Mouse (Mus musculus): Measurements from ENCODE around the gene Elf5. TPM values are rescaled to one million over a fixed set of nuclear protein-coding genes. Genes with fewer than 3 reads are reported as not detected.
A peak's percentile ranks its signal among the peaks of the same experiment; 100 is the strongest.

Gene Elf5
- total RNA-seq, 4 experiments from 2014 or later, result not detected

DNA sequence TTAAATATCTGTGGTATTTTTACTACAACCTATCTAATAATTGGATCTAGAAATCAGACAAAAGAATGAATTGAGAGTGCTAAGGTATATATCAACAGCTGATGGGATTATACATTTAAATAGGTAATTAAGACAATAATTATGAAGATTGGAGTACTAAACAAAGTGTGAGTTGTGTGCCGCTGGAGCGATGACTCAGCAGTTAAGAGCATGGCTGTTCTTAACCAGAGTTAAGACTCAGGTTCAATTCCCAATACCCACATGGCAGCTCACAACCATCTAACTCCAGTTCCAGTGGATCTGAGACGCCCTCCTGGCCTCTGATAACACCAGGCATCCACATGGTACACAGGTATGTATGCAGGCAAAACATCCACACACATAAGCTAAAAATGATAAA is 61.9 kb downstream of the Elf5 start:
- DNase-seq (ENCODE audit: low spot score), result no peak

DNA sequence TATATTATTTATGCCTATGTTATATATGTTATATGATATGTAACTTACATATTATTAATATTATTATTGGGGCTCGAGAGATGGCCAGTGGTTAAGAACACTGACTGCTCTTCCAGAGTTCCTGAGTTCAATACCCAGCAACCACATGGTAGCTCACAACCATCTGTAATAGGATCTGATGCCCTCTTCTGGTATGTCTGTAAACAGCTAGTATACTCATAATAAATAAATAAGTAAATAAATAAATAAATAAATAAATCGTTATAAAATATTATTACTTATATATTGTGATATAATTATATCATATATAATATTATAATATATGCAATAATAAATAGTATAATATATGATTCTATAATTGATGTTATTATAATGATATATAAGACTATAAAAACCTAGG is 64.7 kb downstream of the Elf5 start:
- DNase-seq (ENCODE audit: low spot score), result no peak

DNA sequence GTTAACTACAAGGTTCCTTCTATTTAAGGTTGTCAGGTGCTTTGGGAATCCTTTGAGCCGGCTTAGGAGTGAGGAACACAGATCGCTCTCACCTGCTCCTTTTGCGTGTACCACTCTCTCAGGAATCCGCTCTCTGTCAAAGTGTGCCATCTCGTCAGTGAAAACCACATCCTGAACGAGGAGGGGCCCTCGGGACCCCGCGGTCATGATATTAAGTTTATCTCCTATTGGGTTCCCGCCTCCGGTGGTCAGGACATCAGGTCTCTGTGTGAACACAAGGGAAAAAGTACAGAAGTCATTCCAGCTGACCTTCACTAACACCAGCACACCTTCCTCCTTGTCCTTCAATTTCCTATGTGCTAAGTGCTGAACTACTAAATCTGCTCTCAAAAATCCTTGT is 65.2 kb downstream of the Elf5 start:
- no peak for DNase-seq (ENCODE audit: low spot score)

DNA sequence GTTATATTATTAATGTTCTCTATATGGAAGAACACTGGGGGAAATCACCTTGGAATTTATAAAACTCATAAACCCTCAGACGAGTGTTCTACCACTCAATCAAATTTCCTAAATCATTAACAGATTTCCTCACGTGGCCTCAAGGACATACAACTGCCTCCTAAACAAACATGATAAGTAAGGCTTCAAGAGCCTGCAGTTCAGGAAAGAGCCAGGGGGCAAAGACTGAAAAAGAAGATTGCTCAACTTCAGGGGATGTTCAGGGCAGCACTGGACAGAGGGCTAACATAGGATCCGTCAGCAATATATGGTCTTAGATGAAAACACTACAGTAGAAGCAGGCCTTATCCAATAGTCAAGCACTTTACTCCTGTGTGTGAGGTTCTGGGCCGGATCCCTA is 66.0 kb downstream of the Elf5 start:
- DNase-seq (ENCODE audit: low spot score), result no peak

DNA sequence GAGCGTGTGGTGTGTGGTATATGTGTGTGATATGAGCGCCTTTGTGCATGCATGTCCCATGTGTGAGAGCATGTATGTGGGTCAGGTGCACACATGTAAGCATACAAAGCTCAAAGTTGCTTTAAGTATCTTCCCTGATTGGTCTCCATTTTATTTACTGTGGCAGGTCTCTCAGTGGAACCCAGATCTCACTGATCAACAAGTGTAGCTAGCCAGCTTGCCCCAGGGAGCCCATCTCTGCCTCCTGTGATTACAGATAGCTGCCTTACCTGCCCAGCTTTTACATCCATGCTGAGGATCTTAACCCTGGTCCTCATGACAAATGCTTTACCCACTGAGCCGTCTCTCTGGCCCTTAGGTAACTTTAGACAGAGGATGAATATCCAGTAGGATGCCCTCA is 66.8 kb downstream of the Elf5 start:
- DNase-seq (ENCODE audit: low spot score), result no peak

DNA sequence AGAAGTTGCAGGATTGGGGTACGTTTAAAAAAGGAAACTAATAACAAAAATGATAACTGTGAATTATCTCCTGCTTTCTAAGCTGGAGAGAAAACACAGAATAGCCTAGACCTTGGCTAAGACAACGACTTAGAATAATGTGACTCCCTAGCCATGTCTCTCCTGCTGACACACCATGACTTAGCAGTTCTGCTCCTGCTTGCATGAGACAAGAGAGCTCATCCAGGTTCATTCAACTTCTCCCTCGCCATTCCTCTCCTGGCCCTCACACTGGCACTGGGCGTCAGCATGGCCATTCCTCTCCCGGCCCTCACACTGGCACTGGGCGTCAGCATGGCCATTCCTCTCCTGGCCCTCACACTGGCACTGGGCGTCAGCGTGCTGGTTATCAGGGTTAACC is 68.8 kb downstream of the Elf5 start:
- peak; percentile 23 for DNase-seq (ENCODE audit: low spot score)

DNA sequence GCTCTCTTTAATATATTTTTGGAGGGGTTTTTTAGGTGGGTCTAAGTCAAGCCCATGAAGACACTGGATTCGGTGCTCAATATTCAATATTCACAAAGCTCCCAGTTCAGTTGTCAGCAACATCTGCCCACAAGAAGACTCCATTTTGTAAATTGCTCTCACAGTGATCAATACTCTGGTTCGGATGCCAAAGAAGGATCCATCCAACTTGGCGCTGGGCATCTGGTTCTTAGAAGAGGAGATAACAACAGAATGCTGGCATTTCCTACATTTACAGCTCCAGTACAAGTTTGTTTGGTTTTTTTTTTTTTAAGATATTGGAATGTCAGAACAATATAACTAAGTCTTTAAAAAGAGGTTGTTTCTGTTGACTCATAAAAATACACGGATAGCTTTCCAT is 69.4 kb downstream of the Elf5 start:
- DNase-seq (ENCODE audit: low spot score), result no peak

DNA sequence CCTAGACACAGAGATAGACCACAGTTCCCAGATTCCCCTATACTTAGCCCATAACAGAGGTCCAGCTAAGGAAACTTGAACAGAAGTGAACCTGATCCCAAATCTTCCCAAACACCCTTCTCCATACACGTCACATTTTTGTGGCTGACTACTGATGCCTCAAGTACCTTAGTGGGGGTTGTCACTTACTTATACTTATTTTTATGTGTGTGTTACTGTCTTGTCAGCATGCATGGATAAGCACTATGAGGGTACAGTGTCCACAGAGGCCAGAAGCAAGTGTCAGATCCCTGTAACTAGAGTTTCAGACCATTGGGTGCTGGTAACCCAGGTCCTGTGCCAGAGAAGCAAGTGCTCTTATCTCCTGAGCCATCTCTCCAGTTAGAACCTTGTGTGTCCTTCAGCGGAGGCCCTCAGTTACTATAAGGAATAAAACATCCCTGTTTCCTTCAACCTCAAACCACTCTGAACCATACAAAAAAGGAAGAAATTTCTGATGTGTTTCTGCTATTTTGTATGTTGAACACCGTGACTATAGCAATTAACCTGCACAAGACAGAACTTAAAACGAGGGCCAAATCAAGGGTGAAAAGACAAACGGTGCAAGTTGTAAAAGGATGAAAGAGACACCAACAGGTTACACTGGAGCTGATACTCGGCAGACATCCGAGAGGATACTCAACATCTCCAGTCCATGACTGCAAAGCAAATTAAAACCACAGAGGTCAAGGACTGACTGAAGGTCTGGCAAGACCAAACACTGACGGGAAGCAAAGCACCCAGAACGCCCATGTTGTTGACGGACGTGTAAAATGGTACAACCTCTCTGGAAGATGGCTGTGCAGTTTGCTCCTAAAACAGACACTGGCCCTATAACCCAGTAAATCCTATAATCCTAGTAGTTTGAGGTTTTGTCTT is 70.1 kb downstream of the Elf5 start:
- no peak for DNase-seq (ENCODE audit: low spot score)

DNA sequence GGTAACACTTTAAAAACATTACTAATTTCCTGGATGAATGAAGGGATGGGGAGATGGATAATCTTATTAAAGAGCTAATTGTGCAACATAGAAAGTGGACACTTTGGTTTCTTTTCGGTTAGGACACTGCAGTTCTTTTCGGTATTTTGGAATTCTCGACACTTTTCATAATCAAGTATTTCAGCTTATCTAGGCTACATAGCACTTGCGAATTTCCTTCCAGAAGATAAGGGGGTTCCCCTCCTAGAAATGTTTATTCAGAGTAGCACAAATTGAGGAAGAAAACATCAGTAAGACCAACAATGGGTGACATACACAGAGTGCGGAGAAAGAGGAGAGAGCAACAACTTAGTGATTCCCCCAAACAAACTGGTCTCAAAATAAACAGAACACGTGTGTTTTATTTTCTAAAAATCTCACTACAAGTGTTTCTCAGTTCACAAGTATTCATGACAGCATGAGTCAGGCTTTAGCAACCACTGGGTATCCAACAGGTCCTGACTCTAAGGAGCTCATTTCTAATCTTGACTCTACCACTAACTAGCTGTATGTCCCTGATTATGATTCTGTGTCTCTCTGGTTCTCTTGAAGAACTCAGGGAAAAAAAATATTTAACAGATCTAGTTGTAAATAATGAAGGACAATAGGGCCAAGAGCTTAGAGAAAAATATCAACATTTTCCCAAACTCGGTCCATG is 71.9 kb downstream of the Elf5 start:
- no peak for DNase-seq (ENCODE audit: low spot score)

DNA sequence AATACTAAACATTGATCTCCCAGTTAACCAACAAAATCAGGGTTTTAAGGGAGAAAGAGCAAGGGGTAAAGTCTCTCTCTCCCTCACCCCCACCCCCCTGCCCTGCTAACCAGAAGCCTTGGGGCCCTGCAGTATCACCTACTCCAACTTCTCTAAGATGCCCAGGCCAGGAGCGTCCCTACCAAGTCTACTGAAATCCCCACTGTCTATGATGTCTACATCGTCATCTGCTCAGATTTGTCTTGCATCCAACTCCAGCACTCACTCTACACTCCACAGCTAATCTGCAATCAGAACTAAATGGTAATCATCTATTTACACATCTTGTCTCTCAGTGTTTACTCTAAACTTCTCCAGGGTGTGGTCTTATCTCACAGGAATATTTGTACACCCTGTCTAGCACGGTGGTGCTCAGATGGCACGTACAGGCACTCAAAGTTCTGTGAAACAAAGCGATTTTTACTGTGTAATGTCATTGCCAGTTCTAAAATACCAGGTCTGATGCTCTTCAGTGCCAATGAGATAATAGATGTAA is 72.6 kb downstream of the Elf5 start:
- no peak for DNase-seq (ENCODE audit: low spot score)

DNA sequence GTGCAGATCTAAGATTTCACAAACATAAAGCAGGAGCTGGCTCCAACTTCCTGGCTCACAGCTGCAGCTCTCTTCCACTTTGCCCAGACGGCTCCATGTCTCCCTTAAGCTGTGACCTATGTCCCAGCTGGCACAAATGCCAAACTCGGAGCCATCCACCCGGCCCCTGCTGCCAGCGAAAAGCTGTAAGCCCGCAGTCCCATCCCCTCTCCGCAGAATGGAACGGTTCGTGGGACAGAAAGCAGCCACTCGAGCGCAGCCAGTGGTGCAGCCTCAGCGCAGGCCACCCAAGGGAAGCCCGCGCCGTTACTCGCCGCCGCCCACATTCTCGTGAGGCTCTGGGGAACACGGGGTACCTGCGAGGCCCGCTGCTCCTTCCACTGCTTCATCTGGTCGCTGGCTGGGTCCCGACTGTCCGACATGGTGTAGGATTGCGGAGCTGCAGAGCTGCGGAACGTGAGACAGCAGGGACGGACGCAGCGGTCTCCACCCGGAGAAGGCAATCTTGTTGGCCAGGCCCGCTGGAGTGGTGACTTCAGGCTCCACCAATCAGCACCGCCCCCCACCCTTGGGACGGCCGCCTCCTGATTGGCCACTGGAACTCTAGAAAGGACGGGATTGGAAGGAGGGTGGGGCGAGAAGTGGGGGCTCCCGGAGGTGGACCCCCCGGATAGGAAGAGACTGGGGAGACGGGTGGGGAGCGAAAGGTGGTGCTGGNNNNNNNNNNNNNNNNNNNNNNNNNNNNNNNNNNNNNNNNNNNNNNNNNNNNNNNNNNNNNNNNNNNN is 73.3 kb downstream of the Elf5 start, which contains the start of gene Cat:
Gene Cat (minus strand): TSS at position 544 of the 785 bp plus-strand sequence.
- DNase-seq (ENCODE audit: low spot score), result peak; percentile 98

DNA sequence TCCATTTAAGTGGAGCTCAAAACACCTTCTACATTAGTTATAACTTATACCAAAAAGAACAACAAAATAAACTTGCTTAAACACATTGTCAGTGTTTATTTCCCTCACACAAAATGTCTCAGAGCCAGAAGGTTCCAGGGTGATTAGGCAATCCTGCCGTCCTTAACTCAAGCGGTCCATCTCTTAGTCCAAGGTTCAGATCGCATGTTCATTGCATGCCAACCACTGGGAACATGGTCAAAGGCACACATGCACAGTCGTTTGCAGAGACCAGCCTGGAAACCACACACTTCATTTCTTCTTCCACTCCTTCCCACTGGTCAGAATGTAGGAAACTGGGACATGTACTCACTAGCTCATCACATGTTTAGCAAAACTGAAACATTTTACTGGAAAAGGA is 81.0 kb downstream of the Elf5 start:
- DNase-seq (ENCODE audit: low spot score), result no peak

DNA sequence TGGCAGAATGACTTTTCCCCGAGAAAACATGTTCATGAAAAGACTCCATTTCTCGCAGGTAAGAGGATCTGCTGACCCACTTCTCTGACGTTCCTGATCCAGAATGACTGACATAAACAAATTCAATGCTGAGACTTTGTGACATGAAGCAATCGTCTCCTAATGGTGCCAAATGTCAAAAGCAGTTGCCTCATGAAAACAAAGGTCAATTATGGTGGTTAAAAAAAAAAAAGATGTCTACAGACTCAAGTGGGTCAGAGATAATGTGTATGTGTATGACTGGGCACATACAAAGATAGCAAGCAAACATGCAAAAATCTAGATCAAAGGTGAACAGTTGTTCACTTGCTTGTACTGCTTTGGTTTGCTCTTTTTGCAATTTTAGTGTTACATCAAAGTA is 82.3 kb downstream of the Elf5 start:
- no peak for DNase-seq (ENCODE audit: low spot score)

DNA sequence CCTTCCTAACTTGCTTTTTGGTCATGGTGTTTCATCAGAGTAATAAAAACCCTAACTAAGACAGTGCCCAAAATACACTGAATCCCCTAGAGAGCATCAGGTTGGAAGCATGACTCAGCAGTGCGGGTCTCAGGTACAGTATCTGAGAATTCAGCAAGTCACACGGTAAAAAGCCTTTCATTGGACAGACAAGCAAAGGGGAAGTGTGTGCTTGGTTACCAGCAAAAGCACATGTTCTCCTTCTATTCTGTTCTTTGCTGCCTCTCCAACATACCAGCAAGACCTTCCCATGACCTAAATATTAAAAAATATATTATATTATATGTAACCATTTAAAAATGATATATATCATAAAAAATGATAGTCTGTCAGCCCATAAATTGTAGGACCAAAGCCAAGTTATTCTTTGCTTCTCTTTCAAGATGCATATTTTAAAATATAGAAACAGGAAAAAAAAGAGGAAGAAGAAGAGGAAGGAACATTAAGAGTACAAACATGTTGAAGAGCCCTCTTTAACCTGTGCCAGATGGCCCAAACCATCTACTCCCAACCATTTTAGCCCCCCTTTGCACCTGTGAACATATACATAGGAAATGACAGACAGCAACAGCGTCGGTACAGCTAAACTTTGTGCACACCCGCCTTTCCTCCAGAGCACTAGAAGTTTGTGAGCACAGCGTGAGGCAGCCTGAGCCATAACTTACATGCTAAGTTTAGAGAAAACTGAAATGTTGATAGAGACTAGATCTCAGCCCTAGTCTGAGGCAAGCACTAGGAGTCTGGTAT is 84.3 kb downstream of the Elf5 start:
- DNase-seq (ENCODE audit: low spot score), result no peak

Other genes with a start within 250 kb of the Elf5 start
- gene Ehf, start 108.4 kb upstream of the Elf5 start, total RNA-seq (2022), result under 1 TPM in 1 of 4 experiments, not detected in 3; 0.09 TPM
- gene Cat, start 73.5 kb downstream of the Elf5 start, total RNA-seq (2022), result 100 to 1,000 TPM; 272 to 301 (median 290) TPM
- 10 to 100 TPM; 22.9 to 27.5 (median 24.8) TPM for gene Abtb2, start 154.6 kb downstream of the Elf5 start, total RNA-seq (2022)

All from heart, adult 8-10 months (tissue).